ENCODE assay signal across 12 mouse cellular contexts in genomic region chrX:145399236-145399635, GRCm38 (mm10). TPM values are rescaled to one million over a fixed set of nuclear protein-coding genes. Genes with fewer than 3 reads are reported as not detected.
A peak's percentile ranks its signal among the peaks of the same experiment; 100 is the strongest.
DNase-seq lines count a peak whose midpoint lies in the region; ATAC-seq lines count a peak whose summit lies in the region.
"Had no signal": no experiment of that assay in that cellular context is flagged by ENCODE, and none has a peak within 500 bp of the region (broad histone marks: within the 10 kb centered on the region; RNA-seq: fewer than 3 reads in every experiment).

No protein-coding gene starts in this region.

- no peaks in the 10 kb centered on the region for H3K27me3 ChIP-seq in hindbrain, embryonic 11.5 days (ENCODE audit: control insufficient read depth, insufficient read depth, low read length)
- peaks cover 4% of the 10 kb centered on the region; the same call in 1 of the 2 replicates for H3K27me3 ChIP-seq in hindbrain, embryonic 10.5 days (ENCODE audit: insufficient read depth, poor library complexity, severe bottlenecking)
- no peaks in the 10 kb centered on the region for H3K27me3 ChIP-seq in forebrain, embryonic 13.5 days

- WGBS in hindbrain, embryonic 11.5 days = 35% methylated on average over 1 of the region's 1 CpGs
- WGBS in hindbrain, embryonic 10.5 days = 23% methylated on average over 1 of the region's 1 CpGs
- WGBS in forebrain, embryonic 13.5 days = 6% methylated on average over 1 of the region's 1 CpGs

- H3K4me2 ChIP-seq in hindbrain, embryonic 11.5 days (replicated peaks; ENCODE audit: low read depth, low read length) = no peak overlapping the region
- no peak overlapping the region for H3K4me2 ChIP-seq in forebrain, embryonic 13.5 days

- H3K4me1 ChIP-seq in hindbrain, embryonic 11.5 days (replicated peaks; ENCODE audit: control insufficient read depth, insufficient read depth, low read length) = no peaks in the 10 kb centered on the region
- no peaks in the 10 kb centered on the region for H3K4me1 ChIP-seq in hindbrain, embryonic 10.5 days (replicated peaks)
- no peaks in the 10 kb centered on the region for H3K4me1 ChIP-seq in forebrain, embryonic 13.5 days

- H3K36me3 ChIP-seq in hindbrain, embryonic 11.5 days (ENCODE audit: control insufficient read depth, insufficient read depth, low read length) = no peaks in the 10 kb centered on the region
- H3K36me3 ChIP-seq in hindbrain, embryonic 10.5 days = no peaks in the 10 kb centered on the region
- H3K36me3 ChIP-seq in forebrain, embryonic 13.5 days (ENCODE audit: poor library complexity, severe bottlenecking) = no peaks in the 10 kb centered on the region

- peak; percentile 49 for DNase-seq in hindbrain, embryonic 11.5 days (ENCODE audit: low spot score)
- no peak for DNase-seq in hindbrain, embryonic 10.5 days (ENCODE audit: low spot score)
- DNase-seq in lung, postnatal 10 days = peak; percentile 16
- DNase-seq in lung, postnatal 4 days = no peak
- peak; percentile 68 for DNase-seq in NIH3T3 (ENCODE audit: low read depth)
- DNase-seq in hindlimb bud, embryonic 11.5 days (ENCODE audit: extremely low spot score, low read depth, low spot score) = peak; percentile 24
- no peak for DNase-seq in right cerebral cortex, postnatal 25 days
- DNase-seq: cerebellum, postnatal 25 days; gastrocnemius, postnatal 36 days had no signal

- ATAC-seq in hindbrain, embryonic 11.5 days (ENCODE audit: low FRiP score) = no peak
- ATAC-seq in forebrain, embryonic 13.5 days = no peak

- H3K9ac ChIP-seq in hindbrain, embryonic 11.5 days (ENCODE audit: low read depth, low read length) = no peak overlapping the region
- no peak overlapping the region for H3K9ac ChIP-seq in forebrain, embryonic 13.5 days
- H3K9ac ChIP-seq: liver, embryonic 14.5 days had no signal

- H3K4me3 ChIP-seq in hindbrain, embryonic 11.5 days (ENCODE audit: low read depth, low read length) = no peak overlapping the region
- no peak overlapping the region for H3K4me3 ChIP-seq in hindbrain, embryonic 10.5 days
- H3K4me3 ChIP-seq in forebrain, embryonic 13.5 days = no peak overlapping the region

- no peak overlapping the region for H3K27ac ChIP-seq in hindbrain, embryonic 11.5 days (ENCODE audit: low read depth, low read length)
- no peak overlapping the region for H3K27ac ChIP-seq in hindbrain, embryonic 10.5 days
- no peak overlapping the region for H3K27ac ChIP-seq in forebrain, embryonic 13.5 days
- H3K27ac ChIP-seq: liver, embryonic 14.5 days had no signal

- no peaks in the 10 kb centered on the region for H3K9me3 ChIP-seq in hindbrain, embryonic 11.5 days (ENCODE audit: control insufficient read depth, low read length)
- no peaks in the 10 kb centered on the region for H3K9me3 ChIP-seq in hindbrain, embryonic 10.5 days
- H3K9me3 ChIP-seq in forebrain, embryonic 13.5 days (replicated peaks) = no peaks in the 10 kb centered on the region

RNA-seq across cellular contexts. Expression of gene Lhfpl1, which starts 50.3 kb away (rescaled TPM):
- polyA plus RNA-seq in hindbrain, embryonic 11.5 days (2014; fragmentation: Nextera tagmentation; extraction: Ambion mirVana) = 0.21 and 0.49 TPM in 2 replicates
- polyA plus RNA-seq in hindbrain, embryonic 10.5 days (2016; fragmentation: Nextera tagmentation; extraction: Ambion mirVana) = 0.08 and 0.76 TPM in 2 replicates
- 0.09 TPM in 1 of 2 replicates, not detected in the other for polyA plus RNA-seq in forebrain, embryonic 13.5 days (2015; fragmentation: Nextera tagmentation; extraction: Ambion mirVana)
- polyA plus RNA-seq: testis, adult 2 months had no signal

Comparison
In these comparisons a context has a peak if more than half of its experiments do, and no peak if none do; other contexts are left out.
1. DNase-seq: peak in hindbrain, embryonic 11.5 days (single experiment), lung, postnatal 10 days (single experiment), NIH3T3 (single experiment) and hindlimb bud, embryonic 11.5 days (single experiment); none in hindbrain, embryonic 10.5 days (single experiment), lung, postnatal 4 days (0 of 2) and right cerebral cortex, postnatal 25 days (single experiment).